Mouse (Mus musculus): ENCODE results near the gene 1810046K07Rik.

GRCm38 (mm10) chr9:51364059-51364458 is 35.3 kb upstream of the 1810046K07Rik start:
- TF ChIP-seq FLI1 (IDR thresholded peaks at IDR 0.05; ENCODE audit: low read length) (no peak), GATA1 (IDR thresholded peaks at IDR 0.05; ENCODE audit: borderline replicate concordance, low read length) (no peak)
